Mouse (Mus musculus) stomach, embryonic 15.5 days (tissue): ENCODE results near the gene Rsph6a. TPM values are rescaled to one million over a fixed set of nuclear protein-coding genes. Genes with fewer than 3 reads are reported as not detected.

Source experiments
- ATAC-seq: fragments of 200-750 bp; cut with Nextera tagmentation; 2 replicates; pipeline ENCODE4 v1.8.0; 2017; ENCODE audit warnings: low read depth, moderate number of reproducible peaks, moderate TSS enrichment; ENCODE audit not compliant: insufficient read depth, low FRiP score
- H3K27ac ChIP-seq: fragments of 300-500 bp; sonication (generic); 2 replicates; pipeline ENCODE4 v1.5.1; 2015; ENCODE audit warnings: mild to moderate bottlenecking, inconsistent platforms
- H3K27me3 ChIP-seq: fragments of 300-500 bp; sonication (generic); replicated peaks from 2 replicates; pipeline ENCODE4 v1.6.1; 2015; ENCODE audit warnings: inconsistent platforms
- H3K36me3 ChIP-seq: fragments of 300-500 bp; sonication (generic); 2 replicates; pipeline ENCODE4 v1.6.1; 2015; ENCODE audit warnings: inconsistent platforms
- H3K4me1 ChIP-seq: fragments of 300-500 bp; sonication (generic); 2 replicates; pipeline ENCODE4 v1.6.1; 2015; ENCODE audit warnings: inconsistent platforms
- H3K4me2 ChIP-seq: fragments of 300-500 bp; sonication (generic); 2 replicates; pipeline ENCODE4 v1.6.1; 2015; ENCODE audit warnings: mild to moderate bottlenecking, inconsistent platforms
- H3K4me3 ChIP-seq: fragments of 300-500 bp; sonication (generic); replicated peaks from 2 replicates; pipeline ENCODE4 v1.5.1; 2015; ENCODE audit warnings: inconsistent platforms
- H3K9ac ChIP-seq: fragments of 300-500 bp; sonication (generic); 2 replicates; pipeline ENCODE4 v1.6.1; 2015; ENCODE audit warnings: inconsistent platforms
- H3K9me3 ChIP-seq: fragments of 300-500 bp; sonication (generic); 2 replicates; pipeline ENCODE4 v1.6.1; 2016; ENCODE audit warnings: inconsistent platforms
- WGBS: fragments of 180-500 bp; shearing (Covaris S2); methylation state at CpG from one replicate; pipeline ENCODE4 v1.1.7; 2015; 5-methylcytosine and 5-hydroxymethylcytosine counted together
- polyA plus RNA-seq: library from polyadenylated mRNA; unstranded; fragments of >200 nt; fragmentation: Nextera tagmentation; extraction: Ambion mirVana; gene quantifications from 2 replicates; pipeline ENCODE4 v1.2.1, GENCODE M21; 2015

Rsph6a gene
- polyA plus RNA-seq, 1 experiment from 2014 or later, result not detected

DNA sequence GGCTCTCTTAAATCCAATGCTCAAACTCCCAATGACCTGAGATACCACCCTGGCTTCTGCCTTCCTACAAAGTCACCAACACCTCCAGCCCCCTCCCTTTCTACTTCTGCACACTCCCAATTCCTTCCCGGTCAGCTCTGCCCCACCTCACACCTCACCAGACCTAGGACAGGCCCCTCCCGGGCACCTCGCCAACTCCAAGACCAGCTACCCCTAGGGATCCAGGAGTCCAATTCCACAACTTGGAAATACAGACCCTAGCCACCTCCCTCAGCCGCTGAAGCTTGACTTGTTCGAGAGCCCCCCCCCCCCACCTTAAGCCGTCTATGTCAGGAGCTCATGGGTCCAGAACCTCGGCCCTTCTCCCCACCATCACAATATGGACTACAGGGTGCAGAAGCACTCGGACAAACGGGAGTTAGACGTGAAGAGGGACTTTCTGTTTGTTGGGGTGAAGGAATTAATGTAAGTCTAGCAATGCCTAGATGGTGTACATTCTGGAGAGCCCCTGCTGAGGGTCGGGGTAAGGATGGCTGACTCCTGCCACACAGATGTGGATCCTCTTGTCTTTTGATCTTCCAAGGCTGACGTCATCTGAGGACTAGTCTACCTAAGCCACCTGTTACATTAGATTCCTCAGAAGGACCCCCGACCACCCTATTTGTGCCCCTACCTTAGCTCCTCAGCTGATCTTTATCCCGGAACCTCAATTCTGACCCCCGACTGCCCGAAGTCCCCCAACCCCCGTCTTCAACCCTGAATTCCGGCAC, 32.1 kb upstream of the Rsph6a start:
- Histone ChIP-seq H3K27ac (peak overlapping the region; percentile 21; the same call in 1 of the 2 replicates), H3K4me2 (peak overlapping the region; percentile 49), H3K36me3 (no peaks in the 10 kb centered on the region)

DNA sequence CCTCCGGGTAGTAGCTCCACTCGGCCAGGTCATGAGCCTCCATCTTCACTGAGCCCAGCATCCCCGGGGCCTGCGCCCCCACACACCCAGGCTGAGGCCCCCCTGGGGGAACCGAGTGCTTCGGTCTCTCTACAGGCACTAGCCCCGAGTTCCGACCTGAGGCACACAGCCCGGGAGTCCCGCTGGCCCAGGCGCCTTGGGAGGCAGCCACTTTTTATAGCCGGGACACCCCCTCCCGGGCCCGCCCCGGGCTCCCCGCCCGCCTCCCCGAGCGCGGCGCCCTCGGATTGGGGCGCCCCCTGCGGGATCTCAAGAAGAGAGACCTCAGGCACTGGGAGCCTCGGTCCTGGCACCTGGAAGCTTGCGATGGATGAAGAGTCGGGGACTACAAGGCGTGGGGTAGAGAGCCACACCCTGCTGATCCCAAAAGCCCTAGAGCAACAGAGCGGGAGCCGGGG, 31.1 kb upstream of the Rsph6a start, which contains the start of gene Foxa3:
Foxa3 (minus strand) TSS at position 182 of the 458 bp plus-strand sequence.
- 2% methylated on average over 30 of the region's 30 CpGs for WGBS

More for the DNA sequence above, 32.1 kb upstream of the Rsph6a start:
- 0 out of 2 replicates have a peak, but pooled peaks have one; percentile 13 for ATAC-seq
- peaks cover 30% of the 10 kb centered on the region for H3K27me3 ChIP-seq
- no peaks in the 10 kb centered on the region for H3K9me3 ChIP-seq
- H3K9ac ChIP-seq, result peak overlapping the region; percentile 20; the same call in 1 of the 2 replicates
- H3K4me3 ChIP-seq, result peak overlapping the region; percentile 76
- WGBS, result 39% methylated on average over 18 of the region's 18 CpGs
- peaks cover 25% of the 10 kb centered on the region for H3K4me1 ChIP-seq

DNA sequence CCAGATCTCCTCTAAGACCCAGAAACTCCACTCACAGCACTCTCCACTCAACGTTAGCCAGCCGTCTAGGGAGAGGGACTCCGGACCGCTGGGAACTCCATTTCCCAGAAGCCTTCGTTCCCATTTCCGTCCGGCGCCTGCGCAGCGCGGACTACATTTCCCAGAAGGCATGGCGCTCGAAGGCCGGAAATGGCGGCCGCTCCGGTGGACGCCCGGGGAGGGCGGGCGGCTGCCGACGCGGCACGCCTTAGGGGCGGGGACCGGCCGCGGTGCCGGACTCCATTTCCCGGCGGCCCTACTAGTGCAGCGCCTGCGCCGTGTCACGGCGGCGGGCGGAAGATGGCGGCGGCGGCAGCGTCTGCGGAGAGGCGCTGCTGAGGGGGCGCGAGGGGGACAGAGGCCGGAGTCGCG, 30.4 kb upstream of the Rsph6a start, which contains the start of gene Sympk:
Sympk (plus strand) TSS at position 282 of the 411 bp plus-strand sequence.
- under 1% methylated on average over 50 of the region's 50 CpGs for WGBS
- Histone ChIP-seq H3K9me3 (no peaks in the 10 kb centered on the region), H3K4me1 (peaks cover 25% of the 10 kb centered on the region), H3K4me2 (peak within 1 kb of the TSS; percentile 85), H3K27ac (peak within 1 kb of the TSS; percentile 13; the same call in 1 of the 2 replicates), H3K9ac (peak within 1 kb of the TSS; percentile 83), H3K4me3 (peak within 1 kb of the TSS; percentile 76), H3K36me3 (0 out of 2 replicates have a peak, but pooled peaks cover 3% of the 10 kb centered on the region), H3K27me3 (peaks cover 30% of the 10 kb centered on the region)
- ATAC-seq, result peak; percentile 92

More for the DNA sequence above, 31.1 kb upstream of the Rsph6a start, which contains the start of gene Foxa3:
- peak within 1 kb of the TSS; percentile 76 for H3K4me3 ChIP-seq
- peak within 1 kb of the TSS; percentile 85 for H3K4me2 ChIP-seq
- peak; percentile 54 for ATAC-seq
- peaks cover 30% of the 10 kb centered on the region for H3K27me3 ChIP-seq
- H3K4me1 ChIP-seq, result peaks cover 25% of the 10 kb centered on the region
- H3K9ac ChIP-seq, result peak within 1 kb of the TSS; percentile 83
- H3K9me3 ChIP-seq, result no peaks in the 10 kb centered on the region
- H3K27ac ChIP-seq, result no peak within 1 kb of the TSS; the same call in 1 of the 2 replicates
- H3K36me3 ChIP-seq, result no peaks in the 10 kb centered on the region

DNA sequence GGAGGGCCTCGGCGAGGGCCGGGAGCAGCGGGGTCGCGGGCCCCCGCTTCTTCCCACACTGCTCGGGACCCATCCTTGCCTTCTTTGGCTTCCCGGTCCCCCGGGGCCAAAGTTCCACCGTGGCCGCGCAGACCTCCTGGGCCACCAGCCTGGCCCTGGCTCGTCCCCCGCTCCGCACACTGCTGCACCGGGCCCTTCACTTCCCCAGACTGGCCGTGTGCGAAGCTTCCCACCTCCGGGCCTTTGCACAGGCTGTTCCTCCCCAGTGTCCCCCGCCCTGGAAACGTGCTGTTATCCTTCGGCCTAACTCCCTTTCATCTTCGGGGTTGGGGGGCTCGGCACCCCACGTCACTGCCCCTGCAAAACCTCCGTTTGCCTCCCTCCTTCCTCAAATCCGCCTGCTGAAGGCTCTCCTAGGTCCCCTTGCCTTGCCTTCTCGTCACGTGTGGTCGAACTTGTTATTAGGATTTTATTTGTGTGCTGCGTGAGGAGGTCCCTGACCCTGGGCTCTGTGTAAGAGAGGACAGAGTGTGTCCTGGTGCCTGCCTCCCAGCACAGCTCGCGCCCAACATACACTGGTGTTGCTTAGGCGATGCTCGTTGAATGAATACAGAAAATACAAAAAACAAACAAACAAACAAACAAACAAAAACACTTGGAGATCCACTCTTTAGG, 29.8 kb upstream of the Rsph6a start:
- peaks cover 25% of the 10 kb centered on the region for H3K4me1 ChIP-seq
- H3K4me3 ChIP-seq, result peak overlapping the region; percentile 76
- peak overlapping the region; percentile 13; the same call in 1 of the 2 replicates for H3K27ac ChIP-seq
- peak overlapping the region; percentile 85 for H3K4me2 ChIP-seq
- peak; percentile 19; the same call in 1 of the 2 replicates for ATAC-seq
- WGBS, result under 1% methylated on average over 33 of the region's 36 CpGs
- H3K36me3 ChIP-seq, result peaks cover 4% of the 10 kb centered on the region; the same call in 1 of the 2 replicates
- peak overlapping the region; percentile 83 for H3K9ac ChIP-seq
- H3K27me3 ChIP-seq, result peaks cover 30% of the 10 kb centered on the region
- H3K9me3 ChIP-seq, result no peaks in the 10 kb centered on the region

DNA sequence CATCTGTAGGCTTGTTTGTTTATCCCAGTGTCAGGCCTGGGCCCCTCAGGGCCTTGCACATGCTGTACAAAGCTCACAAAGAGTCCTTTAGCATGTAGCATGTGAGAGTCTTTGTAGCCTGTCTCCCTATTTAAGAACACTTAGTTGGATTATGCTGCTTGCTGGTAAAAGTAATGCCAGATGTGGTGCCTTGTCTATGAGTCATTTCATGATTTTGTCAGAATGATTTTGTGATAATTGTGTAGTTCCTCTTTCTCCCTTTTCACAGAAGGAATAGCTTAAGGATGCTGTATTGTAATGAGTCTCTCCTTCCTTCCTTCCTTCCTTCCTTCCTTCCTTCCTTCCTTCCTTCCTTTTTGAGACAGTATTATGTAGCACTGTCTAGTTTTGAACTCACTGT, 26.4 kb upstream of the Rsph6a start:
- Histone ChIP-seq H3K4me2 (no peak overlapping the region), H3K9me3 (no peaks in the 10 kb centered on the region), H3K4me3 (no peak overlapping the region), H3K36me3 (peaks cover 19% of the 10 kb centered on the region), H3K27me3 (peaks cover 6% of the 10 kb centered on the region; the same call in 1 of the 2 replicates), H3K27ac (no peak overlapping the region), H3K4me1 (peaks cover 21% of the 10 kb centered on the region), H3K9ac (no peak overlapping the region)
- ATAC-seq, result no peak

DNA sequence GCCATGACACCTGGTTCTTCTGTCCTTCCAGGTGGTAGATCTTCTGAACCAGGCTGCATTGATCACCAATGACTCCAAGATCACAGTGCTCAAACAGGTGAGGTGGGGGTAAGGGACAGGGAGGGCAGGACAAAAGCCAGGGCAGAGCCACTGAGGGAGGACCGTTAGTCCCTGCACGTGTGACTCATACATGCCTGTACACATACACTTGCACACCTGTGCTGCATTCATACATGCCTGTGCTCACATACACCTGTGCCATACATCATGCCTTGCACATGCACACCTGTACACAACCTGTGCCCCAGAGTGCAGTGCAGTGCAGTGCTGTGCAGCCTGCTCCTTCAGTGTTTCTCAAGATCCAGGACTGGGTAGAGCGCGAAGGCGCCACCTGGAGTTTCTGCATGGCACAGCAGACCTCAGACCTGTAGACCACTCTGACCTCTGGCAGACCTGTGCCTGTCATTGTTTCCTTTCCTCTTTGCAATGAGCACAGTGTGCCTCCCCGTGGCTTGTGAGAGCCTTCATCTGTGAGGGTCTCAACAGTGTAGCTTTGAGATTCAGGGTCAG, 25.3 kb upstream of the Rsph6a start:
- H3K4me1 ChIP-seq, result peaks cover 16% of the 10 kb centered on the region
- no peak overlapping the region for H3K4me3 ChIP-seq
- no peak overlapping the region for H3K9ac ChIP-seq
- WGBS, result 55% methylated on average over 6 of the region's 6 CpGs
- ATAC-seq, result peak; percentile 24; the same call in 1 of the 2 replicates
- no peaks in the 10 kb centered on the region for H3K9me3 ChIP-seq
- H3K4me2 ChIP-seq, result no peak overlapping the region
- peaks cover 26% of the 10 kb centered on the region for H3K36me3 ChIP-seq
- H3K27me3 ChIP-seq, result no peaks in the 10 kb centered on the region
- no peak overlapping the region for H3K27ac ChIP-seq

DNA sequence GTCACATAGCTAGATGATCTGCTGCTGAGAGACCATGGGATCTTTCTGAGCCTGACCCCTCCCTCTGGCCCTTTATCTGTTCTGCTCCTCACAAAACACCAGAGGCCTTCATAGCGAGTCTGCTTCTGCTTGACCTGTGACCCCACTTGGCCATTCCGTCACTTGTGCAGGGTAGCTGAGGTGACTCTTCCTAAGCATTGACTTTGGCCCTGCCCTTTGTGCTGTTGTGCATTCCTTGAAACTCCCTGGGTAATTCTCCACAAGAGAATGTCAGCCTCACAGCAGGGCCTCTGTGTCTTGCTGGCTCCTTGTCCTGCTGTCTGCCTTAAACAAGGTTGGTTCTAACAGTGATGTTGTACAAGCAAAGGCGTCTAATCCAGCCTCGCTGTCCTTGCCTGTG, 22.8 kb upstream of the Rsph6a start:
- WGBS, result 79% methylated on average over 4 of the region's 4 CpGs
- Histone ChIP-seq H3K9ac (no peak overlapping the region), H3K36me3 (peaks cover 48% of the 10 kb centered on the region)

DNA sequence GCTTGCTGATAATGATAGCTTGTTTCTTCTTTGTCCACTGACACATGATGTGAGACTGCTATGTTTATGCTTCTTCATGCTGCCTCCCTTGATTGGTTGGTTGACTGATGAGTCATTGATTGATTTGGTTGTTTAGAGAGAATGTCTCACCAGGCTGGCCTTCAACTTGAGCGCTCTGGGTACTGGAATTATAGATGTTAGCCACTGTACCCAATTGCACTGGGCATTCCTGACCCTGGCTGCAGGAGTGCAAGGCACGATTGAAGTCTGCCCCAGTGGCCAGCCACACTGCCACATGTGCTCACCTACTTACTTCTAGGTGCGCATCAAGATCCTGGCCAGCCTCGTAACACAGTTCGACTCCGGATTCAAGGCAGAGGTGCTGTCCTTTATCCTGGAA, 9.9 kb upstream of the Rsph6a start:
- 95% methylated on average over 6 of the region's 6 CpGs for WGBS
- Histone ChIP-seq H3K4me1 (no peaks in the 10 kb centered on the region), H3K27ac (no peak overlapping the region), H3K36me3 (peaks cover 86% of the 10 kb centered on the region), H3K4me3 (no peak overlapping the region), H3K9ac (no peak overlapping the region), H3K4me2 (no peak overlapping the region), H3K9me3 (no peaks in the 10 kb centered on the region), H3K27me3 (no peaks in the 10 kb centered on the region)
- no peak for ATAC-seq

More for the DNA sequence above, 22.8 kb upstream of the Rsph6a start:
- H3K4me1 ChIP-seq, result no peaks in the 10 kb centered on the region
- no peaks in the 10 kb centered on the region for H3K27me3 ChIP-seq
- no peaks in the 10 kb centered on the region for H3K9me3 ChIP-seq
- no peak overlapping the region for H3K4me2 ChIP-seq
- H3K4me3 ChIP-seq, result no peak overlapping the region
- no peak for ATAC-seq
- no peak overlapping the region for H3K27ac ChIP-seq

DNA sequence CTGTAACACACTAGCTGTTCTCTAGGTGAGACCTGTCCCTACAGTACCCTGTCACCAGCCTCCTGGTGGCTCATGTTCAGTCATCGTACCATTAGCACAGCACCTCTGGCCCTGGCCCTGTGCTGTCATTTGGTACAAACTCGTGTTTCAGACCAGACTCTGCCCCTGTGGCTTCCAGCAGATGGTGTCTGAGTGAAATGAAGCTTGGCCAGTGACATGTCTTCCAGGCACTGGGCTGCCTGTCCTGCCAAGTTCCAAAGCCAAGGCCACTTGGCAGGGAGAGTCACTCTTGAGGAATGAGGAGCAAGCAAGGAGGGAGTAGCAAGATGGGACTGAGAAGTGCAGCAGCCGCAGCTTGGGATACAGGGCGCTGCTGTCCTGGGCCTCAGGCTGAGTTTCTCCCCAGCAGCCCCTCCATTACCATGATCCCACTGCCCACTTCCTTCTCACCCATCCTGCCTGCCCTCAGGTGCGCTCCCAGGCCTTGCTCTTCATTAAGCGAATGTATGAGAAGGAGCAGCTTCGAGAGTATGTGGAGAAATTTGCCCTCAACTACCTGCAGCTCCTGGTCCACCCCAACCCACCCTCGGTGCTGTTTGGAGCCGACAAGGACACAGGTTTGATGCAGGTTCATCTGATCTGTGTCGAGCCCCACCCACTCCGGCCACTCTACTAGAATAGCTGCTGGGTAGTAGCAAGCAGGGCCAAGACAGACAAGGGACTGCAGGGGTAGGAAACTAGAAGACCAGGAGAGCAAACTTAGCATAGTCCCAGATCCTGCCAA, 8.0 kb upstream of the Rsph6a start:
- H3K4me2 ChIP-seq, result no peak overlapping the region
- no peak for ATAC-seq
- no peak overlapping the region for H3K4me3 ChIP-seq
- no peak overlapping the region for H3K27ac ChIP-seq
- H3K36me3 ChIP-seq, result peaks cover 84% of the 10 kb centered on the region
- 91% methylated on average over 11 of the region's 11 CpGs for WGBS
- no peaks in the 10 kb centered on the region for H3K27me3 ChIP-seq
- no peak overlapping the region for H3K9ac ChIP-seq
- no peaks in the 10 kb centered on the region for H3K4me1 ChIP-seq
- H3K9me3 ChIP-seq, result no peaks in the 10 kb centered on the region

DNA sequence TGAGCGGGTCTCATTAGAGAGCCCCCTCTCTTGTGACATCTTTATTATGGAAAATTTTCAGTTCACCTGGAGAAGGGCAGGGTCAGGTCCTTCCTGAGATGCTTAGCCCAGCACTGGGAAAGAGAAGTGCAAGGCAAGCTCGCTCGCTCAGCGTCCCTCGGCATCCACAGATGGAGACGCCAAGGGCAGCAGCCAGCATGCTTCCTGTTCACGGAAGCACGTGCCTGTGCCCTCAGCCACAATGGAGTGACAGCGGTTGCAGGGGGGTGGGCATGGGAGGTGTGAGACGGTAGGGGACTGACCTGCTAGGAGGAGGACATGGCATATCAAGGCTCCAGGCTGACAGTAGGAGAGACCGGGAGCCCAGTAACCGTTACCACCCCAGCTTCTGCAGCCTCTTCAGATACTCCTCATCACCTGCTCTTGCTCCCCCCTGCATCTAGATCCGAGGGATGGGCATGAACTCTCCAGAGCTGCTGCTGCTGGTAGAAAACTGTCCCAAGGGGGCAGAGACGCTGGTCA, 6.4 kb upstream of the Rsph6a start:
- no peak overlapping the region for H3K4me3 ChIP-seq
- H3K4me2 ChIP-seq, result no peak overlapping the region
- ATAC-seq, result no peak
- no peaks in the 10 kb centered on the region for H3K9me3 ChIP-seq
- no peaks in the 10 kb centered on the region for H3K27me3 ChIP-seq
- peaks cover 71% of the 10 kb centered on the region for H3K36me3 ChIP-seq
- WGBS, result 85% methylated on average over 14 of the region's 14 CpGs
- H3K4me1 ChIP-seq, result no peaks in the 10 kb centered on the region
- no peak overlapping the region for H3K9ac ChIP-seq
- no peak overlapping the region for H3K27ac ChIP-seq

DNA sequence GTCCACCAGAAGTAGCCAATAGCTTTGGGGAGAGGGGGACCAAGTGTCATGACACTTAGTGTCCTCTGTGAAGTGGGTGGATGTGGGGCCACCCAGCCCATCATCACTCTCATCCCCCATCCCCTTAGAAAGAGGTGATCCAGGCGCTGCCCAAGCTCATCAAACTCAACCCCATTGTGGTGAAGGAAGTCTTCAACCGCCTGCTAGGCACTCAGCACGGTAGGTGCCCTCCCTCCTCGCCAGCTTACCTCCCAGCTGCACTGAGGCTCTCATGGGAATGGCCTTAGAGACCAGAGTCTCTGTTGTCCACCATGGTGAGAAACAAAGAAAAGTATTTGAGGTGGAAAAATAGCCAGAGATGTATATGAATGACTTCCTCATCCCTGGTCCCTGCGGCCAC, 5.2 kb upstream of the Rsph6a start:
- H3K4me3 ChIP-seq, result no peak overlapping the region
- H3K27me3 ChIP-seq, result no peaks in the 10 kb centered on the region
- peaks cover 65% of the 10 kb centered on the region for H3K36me3 ChIP-seq
- no peaks in the 10 kb centered on the region for H3K9me3 ChIP-seq
- H3K27ac ChIP-seq, result no peak overlapping the region
- ATAC-seq, result no peak
- no peak overlapping the region for H3K9ac ChIP-seq
- H3K4me1 ChIP-seq, result 0 out of 2 replicates have a peak, but pooled peaks cover 5% of the 10 kb centered on the region
- no peak overlapping the region for H3K4me2 ChIP-seq
- 90% methylated on average over 5 of the region's 5 CpGs for WGBS
